Mouse (Mus musculus) heart, embryonic 12.5 days (tissue): ENCODE results near the gene Agxt. TPM values are rescaled to one million over a fixed set of nuclear protein-coding genes. Genes with fewer than 3 reads are reported as not detected.
A peak's percentile ranks its signal among the peaks of the same experiment; 100 is the strongest.

Experiments
- ATAC-seq: fragments of 200-750 bp; cut with Nextera tagmentation; 2 replicates; pipeline ENCODE4 v1.8.0; 2017; ENCODE audit warnings: moderate TSS enrichment, moderate library complexity; ENCODE audit not compliant: insufficient number of reproducible peaks, low FRiP score
- H3K27ac ChIP-seq: fragments of 300-500 bp; sonication (generic); 2 replicates; pipeline ENCODE4 v1.5.1; 2016; ENCODE audit warnings: mild to moderate bottlenecking, moderate library complexity; ENCODE audit not compliant: poor library complexity, severe bottlenecking
- H3K27me3 ChIP-seq: fragments of 300-500 bp; sonication (generic); replicated peaks from 2 replicates; pipeline ENCODE4 v1.6.1; 2016; ENCODE audit warnings: mild to moderate bottlenecking, moderate library complexity
- H3K36me3 ChIP-seq: fragments of 300-500 bp; sonication (generic); 2 replicates; pipeline ENCODE4 v1.6.1; 2016; ENCODE audit warnings: mild to moderate bottlenecking, moderate library complexity
- H3K4me1 ChIP-seq: fragments of 300-500 bp; sonication (generic); replicated peaks from 2 replicates; pipeline ENCODE4 v1.6.1; 2016; ENCODE audit warnings: mild to moderate bottlenecking
- H3K4me2 ChIP-seq: fragments of 300-500 bp; sonication (generic); 2 replicates; pipeline ENCODE4 v1.6.1; 2016; ENCODE audit warnings: mild to moderate bottlenecking, moderate library complexity
- H3K4me3 ChIP-seq: fragments of 300-500 bp; sonication (generic); 2 replicates; pipeline ENCODE4 v1.5.1; 2016; ENCODE audit warnings: mild to moderate bottlenecking
- H3K9ac ChIP-seq: fragments of 300-500 bp; sonication (generic); 2 replicates; pipeline ENCODE4 v1.6.1; 2016; ENCODE audit warnings: mild to moderate bottlenecking, moderate library complexity
- H3K9me3 ChIP-seq: fragments of 300-500 bp; sonication (generic); replicated peaks from 2 replicates; pipeline ENCODE4 v1.6.1; 2016; ENCODE audit warnings: mild to moderate bottlenecking, moderate library complexity
- WGBS: fragments of 180-500 bp; shearing (Covaris S2); methylation state at CpG from one replicate; pipeline ENCODE4 v1.1.7; 2016; 5-methylcytosine and 5-hydroxymethylcytosine counted together
- polyA plus RNA-seq: library from polyadenylated mRNA; unstranded; fragments of >200 nt; fragmentation: Nextera tagmentation; extraction: Ambion mirVana; gene quantifications from 2 replicates; pipeline ENCODE4 v1.2.1, GENCODE M21; 2016

Gene Agxt
- polyA plus RNA-seq, 1 experiment from 2014 or later = not detected

DNA sequence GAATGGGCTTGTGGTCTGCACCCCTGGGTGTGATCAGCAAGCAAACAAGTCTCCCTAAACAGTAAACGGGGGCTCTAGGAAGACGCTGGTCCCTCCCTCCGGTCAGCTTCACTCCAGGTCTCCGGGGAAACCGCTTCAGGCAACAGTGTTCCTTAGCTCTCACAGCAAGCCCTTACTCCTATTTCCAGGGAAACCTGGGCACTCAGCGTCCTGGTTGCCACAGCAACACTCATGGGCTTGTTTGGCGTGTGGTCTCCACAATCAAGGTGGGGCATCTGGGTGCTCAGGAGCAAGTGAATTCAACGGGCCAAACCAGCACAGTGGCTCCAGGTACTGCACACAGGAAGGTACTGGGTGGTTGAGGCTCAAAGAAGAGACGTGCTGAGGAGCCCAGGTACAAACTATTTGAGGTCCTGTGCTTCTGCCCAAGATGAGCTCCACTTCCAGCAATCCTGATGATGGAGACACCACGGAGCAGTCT, 33.3 kb downstream of the Agxt start, which contains the start of gene Crocc2:
Gene Crocc2 (plus strand): TSS at position 431 of the 481 bp plus-strand sequence.
- H3K9ac ChIP-seq = no peak within 1 kb of the TSS

DNA sequence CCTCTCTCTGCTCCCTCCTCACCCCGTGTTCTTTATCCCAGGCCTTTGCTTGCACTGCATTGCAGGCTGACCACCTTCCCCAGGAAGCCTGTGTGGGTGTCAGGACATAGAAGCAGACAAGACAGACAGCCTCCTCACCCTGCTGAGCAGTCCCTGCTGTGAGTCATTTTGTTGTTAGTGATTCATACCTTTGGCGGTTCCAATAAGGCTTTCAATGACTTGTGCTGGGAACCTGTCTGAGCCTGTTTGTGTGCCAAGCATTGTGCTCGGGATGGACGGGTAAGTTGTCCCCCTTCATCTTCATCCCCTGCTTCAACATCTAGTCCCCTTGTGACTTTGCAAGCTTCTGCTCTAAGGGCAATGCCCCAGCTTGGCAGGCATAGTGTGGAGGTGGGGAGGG, 38.6 kb downstream of the Agxt start:
- 57% methylated on average over 4 of the region's 4 CpGs for WGBS
- no peaks in the 10 kb centered on the region for H3K36me3 ChIP-seq
- H3K9me3 ChIP-seq = no peaks in the 10 kb centered on the region
- no peak overlapping the region for H3K4me2 ChIP-seq
- H3K27ac ChIP-seq = no peak overlapping the region
- no peak overlapping the region for H3K4me3 ChIP-seq
- H3K4me1 ChIP-seq = peaks cover 26% of the 10 kb centered on the region
- H3K9ac ChIP-seq = no peak overlapping the region
- no peak for ATAC-seq
- peaks cover 81% of the 10 kb centered on the region for H3K27me3 ChIP-seq

More for the DNA sequence above, 33.3 kb downstream of the Agxt start, which contains the start of gene Crocc2:
- no peaks in the 10 kb centered on the region for H3K9me3 ChIP-seq
- H3K4me3 ChIP-seq = no peak within 1 kb of the TSS
- H3K36me3 ChIP-seq = no peaks in the 10 kb centered on the region
- peaks cover 12% of the 10 kb centered on the region for H3K4me1 ChIP-seq
- peaks cover 75% of the 10 kb centered on the region for H3K27me3 ChIP-seq
- H3K27ac ChIP-seq = no peak within 1 kb of the TSS
- 55% methylated on average over 10 of the region's 10 CpGs for WGBS
- no peak within 1 kb of the TSS for H3K4me2 ChIP-seq
- no peak for ATAC-seq

DNA sequence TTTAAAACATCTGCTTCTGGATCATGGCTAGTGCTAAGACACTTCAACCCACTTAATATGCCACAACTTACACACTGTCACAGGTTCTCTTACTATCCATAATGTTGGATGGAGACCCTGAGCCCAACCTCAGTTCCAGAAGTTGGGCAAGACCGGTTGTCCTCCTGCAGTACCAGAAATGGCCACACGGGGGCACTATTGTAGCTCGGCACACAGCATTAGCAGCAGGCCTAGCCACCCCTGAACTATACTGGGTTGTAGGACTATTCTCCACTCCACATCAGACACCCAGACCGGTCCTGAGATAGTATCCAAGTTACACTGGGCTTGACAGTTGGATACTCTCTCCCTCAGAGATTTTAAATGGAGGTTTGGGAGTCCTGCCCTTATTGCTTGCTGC, 39.4 kb downstream of the Agxt start:
- peak; percentile 51; the same call in 1 of the 2 replicates for ATAC-seq
- H3K4me2 ChIP-seq = no peak overlapping the region
- H3K9me3 ChIP-seq = no peaks in the 10 kb centered on the region
- peaks cover 24% of the 10 kb centered on the region for H3K4me1 ChIP-seq
- no peak overlapping the region for H3K27ac ChIP-seq
- no peak overlapping the region for H3K9ac ChIP-seq
- H3K27me3 ChIP-seq = peaks cover 77% of the 10 kb centered on the region
- no peak overlapping the region for H3K4me3 ChIP-seq
- 2% methylated on average over 4 of the region's 4 CpGs for WGBS
- no peaks in the 10 kb centered on the region for H3K36me3 ChIP-seq

DNA sequence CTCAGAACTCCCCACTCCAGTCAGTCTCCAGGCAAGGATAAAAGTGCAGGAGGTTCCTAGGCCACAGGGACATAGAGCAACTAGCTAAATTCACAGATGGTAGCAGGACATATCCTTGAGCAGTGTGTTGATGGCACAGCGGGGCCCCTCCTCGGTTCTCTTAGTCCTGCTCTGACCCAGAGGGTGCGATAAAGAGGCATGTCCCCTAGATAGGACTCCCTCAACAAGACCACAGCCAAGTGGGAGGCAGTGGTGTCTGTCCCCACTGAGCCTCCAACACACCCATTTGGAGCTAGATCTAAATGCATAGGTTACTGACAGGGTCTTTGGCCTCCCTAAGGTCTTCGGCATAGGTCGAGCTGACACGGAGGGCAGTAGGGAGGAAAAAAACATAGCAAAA, 40.8 kb downstream of the Agxt start:
- peaks cover 67% of the 10 kb centered on the region for H3K27me3 ChIP-seq
- 6% methylated on average over 6 of the region's 6 CpGs for WGBS
- no peak for ATAC-seq
- H3K4me1 ChIP-seq = peaks cover 28% of the 10 kb centered on the region
- no peaks in the 10 kb centered on the region for H3K9me3 ChIP-seq
- H3K36me3 ChIP-seq = no peaks in the 10 kb centered on the region
- H3K4me3 ChIP-seq = peak overlapping the region; percentile 48; the same call in 1 of the 2 replicates
- peak overlapping the region; percentile 28; the same call in 1 of the 2 replicates for H3K27ac ChIP-seq
- no peak overlapping the region for H3K9ac ChIP-seq
- H3K4me2 ChIP-seq = peak overlapping the region; percentile 81

DNA sequence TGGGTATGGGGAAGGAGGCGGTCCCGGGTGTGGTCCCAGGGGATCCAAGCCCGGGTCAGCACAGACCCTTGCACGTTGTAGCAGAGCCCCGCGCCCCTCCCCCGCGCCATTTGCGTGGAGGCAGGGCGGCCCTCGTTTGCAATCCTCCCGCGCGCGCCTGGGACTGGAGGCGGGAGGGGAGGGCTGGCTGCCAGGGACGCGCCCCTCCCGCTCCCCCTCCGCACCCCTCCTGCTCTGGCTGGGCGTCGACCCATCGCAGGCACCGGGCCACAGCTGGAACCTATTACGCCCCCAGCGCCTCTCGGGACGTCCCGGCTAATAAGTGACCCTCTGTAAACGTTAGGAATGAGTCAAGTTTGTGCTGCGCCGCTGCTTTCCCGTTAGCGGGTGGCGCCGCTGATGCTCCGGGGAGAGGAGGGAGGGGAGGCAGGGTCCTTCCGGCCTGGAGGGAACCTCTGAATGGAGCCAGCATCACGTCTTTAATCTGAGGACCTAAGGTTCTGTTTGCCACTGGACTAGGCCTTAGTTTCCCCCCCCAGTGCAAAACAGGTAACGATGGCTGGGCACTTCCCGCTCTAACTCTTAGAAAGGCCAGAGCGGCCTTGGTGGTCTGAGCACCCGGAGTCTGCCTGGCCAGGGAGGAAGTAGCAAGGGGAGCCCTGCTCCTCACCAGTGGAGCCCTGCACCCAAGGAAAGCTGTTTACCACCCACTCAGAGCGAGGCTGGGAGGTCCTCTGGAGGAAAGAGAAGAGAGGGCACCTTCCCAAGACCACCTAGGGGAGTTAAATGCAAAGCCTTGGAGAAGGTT, 41.7 kb downstream of the Agxt start:
- 4% methylated on average over 43 of the region's 44 CpGs for WGBS
- peak overlapping the region; percentile 69; the same call in 1 of the 2 replicates for H3K9ac ChIP-seq

GRCm38 (mm10) chr1:93182281-93182680, 47.2 kb downstream of the Agxt start:
- WGBS = 86% methylated on average over 7 of the region's 7 CpGs
- Histone ChIP-seq H3K4me1 (peaks cover 11% of the 10 kb centered on the region; the same call in 1 of the 2 replicates), H3K9me3 (no peaks in the 10 kb centered on the region), H3K36me3 (no peaks in the 10 kb centered on the region), H3K4me2 (no peak overlapping the region), H3K27ac (no peak overlapping the region), H3K27me3 (peaks cover 71% of the 10 kb centered on the region), H3K9ac (no peak overlapping the region), H3K4me3 (no peak overlapping the region)
- ATAC-seq = no peak

More for the DNA sequence above, 41.7 kb downstream of the Agxt start:
- Histone ChIP-seq H3K27ac (peak overlapping the region; percentile 65), H3K4me3 (peak overlapping the region; percentile 48), H3K36me3 (no peaks in the 10 kb centered on the region), H3K9me3 (no peaks in the 10 kb centered on the region), H3K4me2 (peak overlapping the region; percentile 81), H3K27me3 (peaks cover 69% of the 10 kb centered on the region), H3K4me1 (peaks cover 29% of the 10 kb centered on the region)
- peak; percentile 60 for ATAC-seq

DNA sequence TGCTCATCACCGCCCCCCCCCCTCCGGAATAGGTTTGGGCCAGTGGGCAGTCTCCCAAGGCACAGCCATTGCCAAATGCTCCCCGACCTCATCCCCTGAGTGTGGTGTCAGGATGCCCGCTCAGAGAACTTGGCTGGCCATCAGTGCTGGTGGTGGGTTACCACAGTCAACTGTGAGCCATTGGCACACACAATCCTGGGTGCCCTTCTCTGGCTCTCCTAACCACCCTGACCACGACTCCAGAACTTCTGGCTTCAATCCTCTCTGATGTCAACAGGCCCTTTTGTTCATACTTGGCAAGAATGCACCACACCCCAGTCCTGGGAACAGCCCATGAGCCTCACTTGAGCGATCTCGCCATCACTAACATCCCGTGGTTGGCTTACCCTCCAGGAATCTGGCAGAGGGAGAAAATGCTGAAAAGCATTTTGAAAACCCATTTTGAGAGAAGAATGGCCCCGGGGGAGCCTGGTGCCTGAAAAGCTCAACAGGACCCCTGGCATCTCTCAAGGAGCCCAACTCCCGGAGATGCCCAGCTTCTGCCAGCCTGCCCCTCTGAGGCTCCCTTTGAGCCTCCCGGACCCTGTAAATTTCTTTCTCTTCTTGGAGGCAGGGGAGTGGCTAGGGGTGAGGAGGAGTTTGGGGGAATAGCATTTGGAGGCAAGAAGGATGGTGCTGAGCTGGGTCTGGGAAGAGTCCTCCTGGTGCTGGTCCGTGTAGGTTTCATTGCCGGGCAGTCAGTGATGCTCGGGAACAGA, 49.2 kb downstream of the Agxt start:
- Histone ChIP-seq H3K4me2 (no peak overlapping the region), H3K9ac (no peak overlapping the region), H3K27ac (no peak overlapping the region), H3K36me3 (no peaks in the 10 kb centered on the region), H3K9me3 (no peaks in the 10 kb centered on the region), H3K4me3 (no peak overlapping the region), H3K27me3 (peaks cover 76% of the 10 kb centered on the region), H3K4me1 (peaks cover 5% of the 10 kb centered on the region; the same call in 1 of the 2 replicates)
- no peak for ATAC-seq
- WGBS = 72% methylated on average over 14 of the region's 14 CpGs

- H3K27me3 ChIP-seq = peaks cover 81% of the 10 kb centered on the region
- H3K9me3 ChIP-seq = peaks cover 9% of the 10 kb centered on the region; the same call in 1 of the 2 replicates
- H3K4me1 ChIP-seq = 0 out of 2 replicates have a peak, but pooled peaks cover 4% of the 10 kb centered on the region
- H3K27ac ChIP-seq = no peak overlapping the region
- H3K9ac ChIP-seq = no peak overlapping the region
- H3K4me3 ChIP-seq = no peak overlapping the region
- no peaks in the 10 kb centered on the region for H3K36me3 ChIP-seq
- WGBS = 8% methylated on average over 14 of the region's 17 CpGs
- ATAC-seq = no peak
- H3K4me2 ChIP-seq = 0 out of 2 replicates have a peak overlapping the region, but pooled peaks have one; percentile 14
These were observed 55.8 kb downstream of the Agxt start for GRCm38 (mm10) chr1:93190726-93191305.

DNA sequence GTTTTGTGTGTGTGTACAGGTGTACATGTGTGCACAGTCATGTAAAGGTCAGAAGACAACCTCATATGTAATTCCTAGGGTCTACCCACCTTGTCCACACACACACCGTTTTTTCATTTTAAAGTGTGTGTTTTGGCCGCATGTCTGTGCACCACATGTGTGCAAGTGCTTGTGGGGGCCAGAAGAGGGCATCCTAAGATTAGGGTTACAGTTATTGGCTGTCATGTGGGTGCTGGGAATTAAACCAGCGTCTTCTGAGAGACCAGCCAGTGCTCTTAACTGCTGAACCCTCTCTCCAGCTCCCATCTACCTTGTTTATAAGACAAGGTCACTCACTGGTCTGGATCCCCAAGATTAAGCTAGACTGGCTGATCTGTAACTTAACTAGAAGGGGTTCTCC, 59.9 kb downstream of the Agxt start:
- no peak overlapping the region for H3K9ac ChIP-seq
- no peaks in the 10 kb centered on the region for H3K36me3 ChIP-seq
- H3K27me3 ChIP-seq = peaks cover 41% of the 10 kb centered on the region
- no peak for ATAC-seq
- 75% methylated on average over 3 of the region's 3 CpGs for WGBS
- no peak overlapping the region for H3K27ac ChIP-seq
- H3K4me1 ChIP-seq = 0 out of 2 replicates have a peak, but pooled peaks cover 4% of the 10 kb centered on the region
- H3K9me3 ChIP-seq = peaks cover 14% of the 10 kb centered on the region; the same call in 1 of the 2 replicates
- no peak overlapping the region for H3K4me2 ChIP-seq
- H3K4me3 ChIP-seq = no peak overlapping the region
